Mouse (Mus musculus): ENCODE results near the gene Tex14.
A peak's percentile ranks its signal among the peaks of the same experiment; 100 is the strongest.
"Not testable (repeated sequence)": the region's sequence is repeated elsewhere in the genome, so short reads cannot be mapped to it uniquely, and the experiment has no call there.

The Tex14 gene

GRCm38 (mm10) chr11:87470807-87471698, 66.2 kb downstream of the Tex14 start:
- peak; percentile 42 for DNase-seq (ENCODE audit: low read depth, low spot score)

GRCm38 (mm10) chr11:87471699-87471997, 66.8 kb downstream of the Tex14 start:
- not testable (repeated sequence) for DNase-seq (ENCODE audit: low read depth, low spot score)

GRCm38 (mm10) chr11:87472058-87472457, 67.2 kb downstream of the Tex14 start:
- not testable (repeated sequence) for DNase-seq (ENCODE audit: low read depth, low spot score)

GRCm38 (mm10) chr11:87479172-87479571, 74.3 kb downstream of the Tex14 start:
- DNase-seq (ENCODE audit: low read depth, low spot score): not testable (repeated sequence)

GRCm38 (mm10) chr11:87483796-87484326, 79.0 kb downstream of the Tex14 start:
- DNase-seq (ENCODE audit: low read depth, low spot score): no peak

- no peak for DNase-seq (ENCODE audit: low read depth, low spot score)
Measured at GRCm38 (mm10) chr11:87488948-87489347, 84.1 kb downstream of the Tex14 start.

GRCm38 (mm10) chr11:87504690-87505214, 99.9 kb downstream of the Tex14 start:
- DNase-seq (ENCODE audit: low read depth, low spot score): no peak

GRCm38 (mm10) chr11:87506502-87506901, 101.6 kb downstream of the Tex14 start:
- no peak for DNase-seq (ENCODE audit: low read depth, low spot score)

GRCm38 (mm10) chr11:87507043-87507442, 102.2 kb downstream of the Tex14 start:
- no peak for DNase-seq (ENCODE audit: low read depth, low spot score)

GRCm38 (mm10) chr11:87519260-87519659, 114.4 kb downstream of the Tex14 start:
- peak; percentile 20 for DNase-seq (ENCODE audit: low read depth, low spot score)

- no peak for DNase-seq (ENCODE audit: low read depth, low spot score)
Measured at GRCm38 (mm10) chr11:87523466-87523865, 118.6 kb downstream of the Tex14 start.

- DNase-seq (ENCODE audit: low read depth, low spot score): no peak
Measured at GRCm38 (mm10) chr11:87523967-87524366, 119.1 kb downstream of the Tex14 start.

- DNase-seq (ENCODE audit: low read depth, low spot score): no peak
Measured at GRCm38 (mm10) chr11:87524780-87525179, 119.9 kb downstream of the Tex14 start.

GRCm38 (mm10) chr11:87527364-87527763, 122.5 kb downstream of the Tex14 start:
- no peak for DNase-seq (ENCODE audit: low read depth, low spot score)

- no peak for DNase-seq (ENCODE audit: low read depth, low spot score)
Measured at GRCm38 (mm10) chr11:87527990-87528389, 123.1 kb downstream of the Tex14 start.

GRCm38 (mm10) chr11:87531695-87532094, 126.8 kb downstream of the Tex14 start:
- no peak for DNase-seq (ENCODE audit: low read depth, low spot score)

GRCm38 (mm10) chr11:87542285-87542684, 137.4 kb downstream of the Tex14 start:
- DNase-seq (ENCODE audit: low read depth, low spot score): no peak

GRCm38 (mm10) chr11:87542906-87543305, 138.0 kb downstream of the Tex14 start:
- no peak for DNase-seq (ENCODE audit: low read depth, low spot score)

- no peak for DNase-seq (ENCODE audit: low read depth, low spot score)
Measured at GRCm38 (mm10) chr11:87553342-87553741, 148.5 kb downstream of the Tex14 start.

- DNase-seq (ENCODE audit: low read depth, low spot score): no peak
Measured at GRCm38 (mm10) chr11:87554386-87554785, 149.5 kb downstream of the Tex14 start.

- DNase-seq (ENCODE audit: low read depth, low spot score): no peak
Measured at GRCm38 (mm10) chr11:87555106-87555703, 150.3 kb downstream of the Tex14 start.

- no peak for DNase-seq (ENCODE audit: low read depth, low spot score)
Measured at GRCm38 (mm10) chr11:87561208-87561607, 156.3 kb downstream of the Tex14 start.

- DNase-seq (ENCODE audit: low read depth, low spot score): no peak
Measured at GRCm38 (mm10) chr11:87566501-87566900, 161.6 kb downstream of the Tex14 start, which contains the start of gene Gm11492. TSS of gene Gm11492 (plus strand) at chr11:87566653.
